Mouse (Mus musculus) C2C12 (cell line): Measurements from ENCODE around the gene Snx30. TPM values are rescaled to one million over a fixed set of nuclear protein-coding genes. Genes with fewer than 3 reads are reported as not detected.
A peak's percentile ranks its signal among the peaks of the same experiment; 100 is the strongest.

ENCODE experiments used
- H3K27me3 ChIP-seq: one replicate; pipeline ENCODE4 v1.6.1; 2011; ENCODE audit not compliant: control insufficient read depth, insufficient read depth, insufficient read length
- H3K36me3 ChIP-seq: one replicate; pipeline ENCODE4 v1.6.1; 2011; ENCODE audit not compliant: control insufficient read depth, insufficient read depth
- H3K4me3 ChIP-seq: one replicate; pipeline ENCODE4 v1.5.1; 2011; ENCODE audit warnings: mild to moderate bottlenecking, control low read depth; ENCODE audit not compliant: poor library complexity, insufficient read depth, severe bottlenecking
- H3K79me2 ChIP-seq: one replicate; pipeline ENCODE4 v1.6.1; 2011; ENCODE audit not compliant: control insufficient read depth, insufficient read depth
- H3K79me3 ChIP-seq: one replicate; pipeline ENCODE4 v1.6.1; 2011; ENCODE audit warnings: low read depth, control low read depth
- H3ac ChIP-seq: one replicate; pipeline ENCODE3; 2011; ENCODE audit warnings: low read depth; ENCODE audit not compliant: control insufficient read depth, insufficient read length
- CEBPB ChIP-seq: IDR thresholded peaks from one replicate; pipeline ENCODE4 v1.6.1; 2011; ENCODE audit warnings: low read depth, mild to moderate bottlenecking, control low read depth, moderate library complexity
- CTCF ChIP-seq: IDR thresholded peaks from one replicate; pipeline ENCODE4 v1.5.1; 2011; ENCODE audit not compliant: control insufficient read depth, insufficient read depth, insufficient read length
- FOSL1 ChIP-seq: IDR thresholded peaks from one replicate; pipeline ENCODE4 v1.8.0; 2011; ENCODE audit warnings: mild to moderate bottlenecking, low read length; ENCODE audit not compliant: poor library complexity, insufficient read depth, severe bottlenecking
- MAX ChIP-seq: IDR thresholded peaks from one replicate; pipeline ENCODE4 v1.6.1; 2011; ENCODE audit warnings: mild to moderate bottlenecking, control low read depth
- MYOD1 ChIP-seq: IDR thresholded peaks from one replicate; pipeline ENCODE4 v1.6.1; 2011; ENCODE audit warnings: low read depth; ENCODE audit not compliant: control insufficient read depth, insufficient read length
- MYOG ChIP-seq: IDR thresholded peaks from one replicate; pipeline ENCODE4 v1.6.1; 2011; ENCODE audit not compliant: control insufficient read depth, insufficient read length; ENCODE audit errors: extremely low read depth
- USF1 ChIP-seq: IDR thresholded peaks from one replicate; pipeline ENCODE4 v1.6.1; 2011; ENCODE audit warnings: low read depth, mild to moderate bottlenecking, control low read depth, moderate library complexity
- polyA plus RNA-seq: library from polyadenylated mRNA; unstranded; fragments of >200 nt; fragmentation: generic; extraction: Trizol; gene quantifications from one replicate; pipeline ENCODE4 v1.2.1, GENCODE M21; 2012; ENCODE audit warnings: missing spikeins

Gene Snx30
- polyA plus RNA-seq, 1 experiment: 3.5 TPM

DNA sequence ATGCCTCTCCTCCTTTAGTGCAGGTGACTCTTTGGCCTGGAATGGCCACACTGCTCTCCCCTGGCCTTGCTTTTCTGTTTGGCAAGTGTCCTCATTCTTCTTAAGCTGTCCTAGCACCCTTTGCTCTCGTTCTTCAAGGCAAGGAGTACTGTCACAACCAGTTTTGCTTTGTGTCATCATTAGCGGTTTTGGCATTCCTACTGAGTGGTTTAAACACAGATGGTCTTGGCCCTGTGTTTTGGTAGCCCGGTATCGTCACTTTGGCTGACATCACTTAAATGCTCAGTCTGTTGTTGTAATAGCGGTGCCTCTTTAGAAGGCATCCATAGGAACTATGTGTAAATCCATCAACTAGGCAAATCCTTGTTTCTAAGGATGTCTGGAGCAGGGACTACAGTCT is 41.8 kb downstream of the Snx30 start:
- no peak for TF ChIP-seq MYOG
- H3K27me3 ChIP-seq: no peaks in the 10 kb centered on the region
- no peaks in the 10 kb centered on the region for H3K79me2 ChIP-seq
- no peaks in the 10 kb centered on the region for H3K79me3 ChIP-seq
- H3K36me3 ChIP-seq: no peaks in the 10 kb centered on the region
- H3K4me3 ChIP-seq: no peak overlapping the region
- no peak overlapping the region for H3ac ChIP-seq

DNA sequence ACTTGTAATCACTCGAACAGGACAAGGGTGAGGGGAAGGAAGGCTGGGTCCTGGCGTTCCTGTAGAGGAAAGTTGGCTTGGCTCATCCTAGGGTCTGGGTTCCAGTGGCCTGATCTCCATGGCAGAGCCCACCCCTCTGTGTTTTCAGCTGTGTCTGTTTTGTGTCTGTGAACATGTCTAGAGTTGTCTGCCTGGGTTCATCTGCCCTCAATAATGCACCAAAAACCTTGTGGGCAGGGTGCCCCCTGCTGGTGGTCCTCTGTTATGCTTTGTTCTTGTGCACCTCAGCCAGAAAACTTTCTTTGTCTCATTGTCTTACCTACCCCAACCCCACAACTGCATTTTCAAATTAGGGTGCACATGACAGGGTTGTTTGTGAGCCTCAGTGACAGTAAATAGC is 44.5 kb downstream of the Snx30 start:
- H3K27me3 ChIP-seq: no peaks in the 10 kb centered on the region
- H3K4me3 ChIP-seq: no peak overlapping the region
- H3K36me3 ChIP-seq: no peaks in the 10 kb centered on the region
- no peak overlapping the region for H3ac ChIP-seq
- TF ChIP-seq CTCF (peak; percentile 46), CEBPB (no peak)
- H3K79me2 ChIP-seq: no peaks in the 10 kb centered on the region
- H3K79me3 ChIP-seq: no peaks in the 10 kb centered on the region

DNA sequence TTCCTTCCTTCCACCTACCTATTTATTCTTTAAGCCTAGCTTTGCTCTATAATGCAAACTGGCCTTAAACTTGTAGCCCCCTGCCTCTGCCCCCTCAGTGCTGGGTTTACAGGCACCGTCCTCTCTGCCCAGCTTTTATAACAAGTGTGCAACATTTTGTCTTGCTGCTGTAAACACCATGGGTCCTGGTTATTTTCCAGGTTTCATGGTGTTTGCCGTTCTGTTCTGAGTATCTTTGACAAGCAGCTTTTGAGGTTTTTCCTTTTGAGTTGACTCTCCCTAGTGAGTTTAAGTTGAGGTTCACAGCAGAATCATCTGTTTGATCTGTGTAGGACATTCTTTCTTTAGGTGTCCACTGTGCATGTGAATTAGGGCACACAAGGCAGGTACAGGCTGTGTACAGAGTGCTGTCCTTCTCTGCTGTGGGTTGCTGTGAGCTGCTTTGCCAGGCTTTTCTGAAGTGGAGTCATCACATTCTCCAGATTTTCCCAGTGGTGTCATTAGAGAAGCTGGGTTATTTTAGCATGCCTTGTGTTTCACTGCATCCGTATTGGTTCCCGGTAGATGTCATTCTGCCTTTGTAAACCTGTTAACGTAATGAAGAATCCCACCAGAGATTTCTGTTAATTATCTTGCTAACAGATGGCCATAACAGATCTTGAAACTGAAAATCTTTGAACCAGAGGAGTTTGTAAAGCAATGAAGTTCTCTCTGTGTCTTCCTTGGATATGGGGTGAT is 45.4 kb downstream of the Snx30 start:
- Histone ChIP-seq H3K79me3 (no peaks in the 10 kb centered on the region), H3K27me3 (no peaks in the 10 kb centered on the region), H3K36me3 (no peaks in the 10 kb centered on the region), H3K79me2 (no peaks in the 10 kb centered on the region), H3ac (no peak overlapping the region), H3K4me3 (no peak overlapping the region)
- TF ChIP-seq CEBPB (no peak), CTCF (no peak), MYOG (no peak), USF1 (no peak), FOSL1 (no peak), MAX (no peak), MYOD1 (no peak)

DNA sequence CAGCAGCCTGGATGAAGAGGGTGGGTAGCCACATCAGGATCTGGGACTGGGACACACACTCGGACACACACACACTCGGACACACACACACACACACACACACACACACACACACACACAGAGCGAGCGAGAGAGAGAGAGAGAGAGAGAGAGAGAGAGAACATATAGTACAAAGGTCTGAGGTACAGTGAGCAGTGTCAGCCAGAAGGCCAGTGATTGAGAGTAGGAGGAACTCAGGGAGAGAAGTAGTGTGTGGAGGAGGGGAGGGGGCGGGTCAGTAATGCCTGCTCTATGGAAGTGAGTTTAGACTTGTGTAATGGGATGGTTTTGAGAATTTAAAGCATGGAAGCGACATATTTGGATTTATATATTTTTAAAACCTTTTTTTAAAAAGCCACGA is 47.5 kb downstream of the Snx30 start:
- Histone ChIP-seq H3K79me3 (no peaks in the 10 kb centered on the region), H3K27me3 (no peaks in the 10 kb centered on the region), H3K79me2 (no peaks in the 10 kb centered on the region), H3K4me3 (no peak overlapping the region), H3ac (no peak overlapping the region), H3K36me3 (no peaks in the 10 kb centered on the region)
- TF ChIP-seq FOSL1: no peak
- TF ChIP-seq MAX: no peak
- TF ChIP-seq USF1: no peak
- TF ChIP-seq MYOD1: no peak

DNA sequence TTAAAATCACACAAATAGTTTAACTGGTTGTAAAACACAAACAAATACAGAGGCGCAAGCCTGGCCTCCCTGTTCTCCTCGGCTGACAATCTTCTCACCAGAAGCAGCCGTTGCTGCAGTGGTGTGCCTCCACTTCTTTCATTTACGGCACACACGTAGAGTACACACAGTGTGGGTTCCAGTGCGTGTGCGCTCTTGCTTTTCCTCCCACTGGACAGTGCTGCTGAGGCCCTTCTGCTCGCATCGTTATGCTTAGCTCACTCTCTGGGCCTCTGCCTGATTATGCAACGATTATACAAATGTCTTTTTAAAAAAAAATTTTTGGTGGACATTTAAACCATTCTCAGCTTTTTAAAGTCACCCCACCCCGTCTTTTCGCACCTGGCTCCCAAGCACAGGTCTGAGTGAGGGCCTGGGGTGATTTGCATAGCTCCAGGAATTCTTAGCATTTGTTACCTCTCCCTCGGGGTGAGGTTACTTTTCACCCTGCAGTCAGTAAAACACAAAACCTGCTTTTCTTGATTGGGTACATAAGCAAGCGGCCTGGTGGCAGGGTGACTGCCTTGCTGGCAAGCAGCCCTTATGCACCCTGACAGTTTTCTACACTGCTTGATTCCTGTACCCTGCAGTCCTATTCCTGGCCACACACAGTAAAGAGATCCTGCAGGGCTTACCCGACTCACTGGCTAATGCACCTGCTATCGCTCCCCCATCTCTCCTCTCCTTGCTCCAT is 54.2 kb downstream of the Snx30 start:
- Histone ChIP-seq H3K79me3 (no peaks in the 10 kb centered on the region), H3ac (no peak overlapping the region), H3K27me3 (no peaks in the 10 kb centered on the region), H3K4me3 (no peak overlapping the region), H3K79me2 (no peaks in the 10 kb centered on the region), H3K36me3 (no peaks in the 10 kb centered on the region)
- TF ChIP-seq CEBPB: no peak
- TF ChIP-seq CTCF: no peak

DNA sequence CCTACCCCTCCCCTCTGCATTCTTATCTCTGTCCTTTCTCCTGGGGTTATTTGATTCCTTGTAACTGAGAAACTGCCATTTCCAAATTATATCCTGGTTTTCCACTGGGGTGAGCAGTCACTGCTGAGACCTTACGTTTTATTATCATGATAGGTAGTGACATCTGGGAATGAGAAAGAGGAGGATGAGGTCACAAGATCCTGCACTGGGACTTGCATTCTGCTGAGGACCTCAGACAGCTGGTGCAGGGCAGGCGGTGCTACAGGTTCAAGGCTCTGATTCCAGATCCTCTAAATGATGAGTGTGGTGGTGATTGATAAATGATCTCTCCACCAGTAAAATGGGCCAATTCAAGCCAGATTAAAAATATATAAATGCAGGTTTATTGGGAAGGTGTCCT is 54.8 kb downstream of the Snx30 start:
- Histone ChIP-seq H3K79me3 (no peaks in the 10 kb centered on the region), H3K79me2 (no peaks in the 10 kb centered on the region), H3K36me3 (no peaks in the 10 kb centered on the region), H3K27me3 (no peaks in the 10 kb centered on the region), H3ac (no peak overlapping the region), H3K4me3 (no peak overlapping the region)
- TF ChIP-seq FOSL1 (no peak), CTCF (no peak), CEBPB (no peak), MYOD1 (no peak), MAX (no peak), MYOG (no peak), USF1 (no peak)
